Mouse (Mus musculus): ENCODE measurements around the gene Tmem176b. TPM values are rescaled to one million over a fixed set of nuclear protein-coding genes. Genes with fewer than 3 reads are reported as not detected.
"Not testable (repeated sequence)": the region's sequence is repeated elsewhere in the genome, so short reads cannot be mapped to it uniquely, and the experiment has no call there.

Tmem176b gene
- total RNA-seq, 2 experiments from 2014 or later: 8.2 to 12.9 TPM

GRCm38 (mm10) chr6:48845086-48845485 is 3.8 kb upstream of the Tmem176b start:
- intact Hi-C loops (cut with DNase I): no loop called here
- no peak for DNase-seq

- intact Hi-C loops (cut with DNase I): no loop called here
- no peak for DNase-seq
Observed at GRCm38 (mm10) chr6:48842111-48842842, 981 bp upstream of the Tmem176b start.

- peak in 1 of 2 experiments; percentile 21 for DNase-seq
- intact Hi-C loops (cut with DNase I): no loop called here
Observed at GRCm38 (mm10) chr6:48840371-48840969, 826 bp downstream of the Tmem176b start, which contains the start of gene Tmem176a. Tmem176a (plus strand) TSS chr6:48840919.

GRCm38 (mm10) chr6:48838321-48839080 is 2.8 kb downstream of the Tmem176b start:
- intact Hi-C loops (cut with DNase I): no loop called here

GRCm38 (mm10) chr6:48837516-48837915 is 3.8 kb downstream of the Tmem176b start:
- intact Hi-C loops (cut with DNase I): no loop called here

More at GRCm38 (mm10) chr6:48838321-48839080, 2.8 kb downstream of the Tmem176b start:
- DNase-seq: no peak

GRCm38 (mm10) chr6:48836146-48836545 is 5.2 kb downstream of the Tmem176b start:
- DNase-seq: no peak
- intact Hi-C loops (cut with DNase I): no loop called here

More at GRCm38 (mm10) chr6:48837516-48837915, 3.8 kb downstream of the Tmem176b start:
- DNase-seq: no peak

GRCm38 (mm10) chr6:48835241-48835640 is 6.1 kb downstream of the Tmem176b start:
- intact Hi-C loops (cut with DNase I): no loop called here
- DNase-seq: no peak

GRCm38 (mm10) chr6:48833515-48833914 is 7.8 kb downstream of the Tmem176b start:
- DNase-seq: no peak
- intact Hi-C loops (cut with DNase I): no loop called here

GRCm38 (mm10) chr6:48832426-48832825 is 8.9 kb downstream of the Tmem176b start:
- intact Hi-C loops (cut with DNase I): no loop called here
- DNase-seq: no peak

GRCm38 (mm10) chr6:48831141-48831540 is 10.2 kb downstream of the Tmem176b start:
- intact Hi-C loops (cut with DNase I): no loop called here
- no peak for DNase-seq

GRCm38 (mm10) chr6:48830241-48830640 is 11.1 kb downstream of the Tmem176b start:
- intact Hi-C loops (cut with DNase I): no loop called here
- no peak for DNase-seq

- no peak for DNase-seq
- intact Hi-C loops (cut with DNase I): no loop called here
Observed at GRCm38 (mm10) chr6:48829651-48830050, 11.6 kb downstream of the Tmem176b start.

GRCm38 (mm10) chr6:48828976-48829375 is 12.3 kb downstream of the Tmem176b start:
- no peak for DNase-seq
- intact Hi-C loops (cut with DNase I): no loop called here

- no peak for DNase-seq
- intact Hi-C loops (cut with DNase I): no loop called here
Observed at GRCm38 (mm10) chr6:48825016-48825415, 16.3 kb downstream of the Tmem176b start.

- DNase-seq; intact Hi-C loops (cut with DNase I): not testable (repeated sequence)
Observed at GRCm38 (mm10) chr6:48821991-48822785, 19.1 kb downstream of the Tmem176b start.

GRCm38 (mm10) chr6:48817815-48818214 is 23.5 kb downstream of the Tmem176b start:
- DNase-seq: peak in 1 of 2 experiments; percentile 57
- intact Hi-C loops (cut with DNase I): loop anchor here (2.0 to 5.0 kb wide), 3 partner anchors 41 to 139 kb away; no protein-coding TSS in a partner anchor

GRCm38 (mm10) chr6:48815013-48815412 is 26.3 kb downstream of the Tmem176b start:
- intact Hi-C loops (cut with DNase I): loop anchor here (5.0 kb wide), 2 partner anchors 97 to 142 kb away; no protein-coding TSS in a partner anchor
- DNase-seq: no peak

GRCm38 (mm10) chr6:48809494-48810219 is 31.6 kb downstream of the Tmem176b start:
- intact Hi-C loops (cut with DNase I): no loop called here

GRCm38 (mm10) chr6:48806746-48807145 is 34.5 kb downstream of the Tmem176b start:
- no peak for DNase-seq
- intact Hi-C loops (cut with DNase I): no loop called here

More at GRCm38 (mm10) chr6:48809494-48810219, 31.6 kb downstream of the Tmem176b start:
- DNase-seq: no peak

Measured in gastrocnemius, postnatal 36 days (tissue).